Mouse (Mus musculus): ENCODE results near the gene Gng7. TPM values are rescaled to one million over a fixed set of nuclear protein-coding genes. Genes with fewer than 3 reads are reported as not detected.

Gene Gng7
- polyA plus RNA-seq, 1 experiment from 2014 or later: 1.4 TPM

DNA sequence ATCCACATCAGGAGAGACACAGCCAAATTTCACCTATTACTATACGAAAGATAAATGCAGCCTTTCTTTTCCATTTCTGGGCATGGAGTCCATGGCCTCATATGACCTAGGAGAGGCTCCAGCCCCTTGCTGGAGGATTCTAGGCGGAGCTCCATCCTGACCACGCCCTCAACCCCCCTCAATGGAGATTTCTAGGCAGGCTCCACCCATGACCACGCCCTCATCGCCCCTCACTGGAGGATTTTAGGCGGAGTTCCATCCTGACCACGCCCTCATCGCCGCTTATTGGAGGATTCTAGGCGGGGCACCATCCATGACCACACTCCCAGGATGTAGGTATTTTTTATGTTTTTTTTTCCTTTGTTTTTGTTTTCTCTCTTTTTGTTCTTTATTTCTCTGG is 3.6 kb upstream of the Gng7 start:
- Histone ChIP-seq H3K9me3 (ENCODE audit: control insufficient read depth, low read length) (no peaks in the 10 kb centered on the region), H3K27ac (replicated peaks in 1 of 2; ENCODE audit: control insufficient read depth in 1 of 2, insufficient read depth in 1 of 2, low read depth in 2 of 2, low read length in 2 of 2) (no peak overlapping the region), H3K36me3 (ENCODE audit: control insufficient read depth, insufficient read depth, low read length) (no peaks in the 10 kb centered on the region), H3K4me3 (ENCODE audit: control insufficient read depth in 1 of 2, insufficient read depth in 1 of 2, low read depth in 1 of 2, low read length in 2 of 2) (no peak overlapping the region), H3K4me1 (ENCODE audit: control insufficient read depth in 2 of 2, insufficient read depth in 2 of 2, low read length in 2 of 2) (no peaks in the 10 kb centered on the region; a peak in 2 of 4 replicates), H3K27me3 (ENCODE audit: control insufficient read depth, insufficient read depth, low read length) (peaks cover 18% of the 10 kb centered on the region; the same call in 1 of the 2 replicates), H3K4me2 (ENCODE audit: low read length) (no peak overlapping the region), H3K9ac (ENCODE audit: low read length) (no peak overlapping the region)
- 32% methylated on average over 10 of the region's 10 CpGs for whole genome bisulfite sequencing
- no peak for ATAC-seq (ENCODE audit: insufficient number of reproducible peaks, insufficient read depth, low FRiP score, low read depth)

DNA sequence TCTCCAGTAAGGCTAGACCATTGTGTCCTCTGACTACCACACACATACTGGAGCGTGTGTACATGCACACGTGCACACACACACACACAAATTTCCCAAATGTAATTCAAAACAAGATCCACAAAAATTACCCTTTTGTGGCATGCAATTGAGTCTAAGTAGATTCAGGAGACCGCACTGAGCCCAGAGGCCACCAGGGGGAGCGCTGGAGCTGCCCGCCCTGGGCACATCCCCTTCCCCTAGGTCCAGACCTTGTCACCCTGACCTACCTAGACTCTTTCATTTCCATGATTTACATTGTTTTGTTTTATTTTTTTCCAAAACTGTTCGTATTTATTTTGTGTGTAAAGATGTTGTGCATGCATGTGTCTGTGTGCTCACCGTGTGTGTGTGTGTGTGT is 1.9 kb upstream of the Gng7 start:
- H3K4me3 ChIP-seq (ENCODE audit: control insufficient read depth in 1 of 2, insufficient read depth in 1 of 2, low read depth in 1 of 2, low read length in 2 of 2): no peak overlapping the region
- H3K27ac ChIP-seq (replicated peaks in 1 of 2; ENCODE audit: control insufficient read depth in 1 of 2, insufficient read depth in 1 of 2, low read depth in 2 of 2, low read length in 2 of 2): no peak overlapping the region
- no peaks in the 10 kb centered on the region for H3K36me3 ChIP-seq (ENCODE audit: control insufficient read depth, insufficient read depth, low read length)
- H3K27me3 ChIP-seq (ENCODE audit: control insufficient read depth, insufficient read depth, low read length): peaks cover 4% of the 10 kb centered on the region; the same call in 1 of the 2 replicates
- WGBS: 5% methylated on average over 7 of the region's 7 CpGs
- H3K4me2 ChIP-seq (ENCODE audit: low read length): no peak overlapping the region
- H3K4me1 ChIP-seq (ENCODE audit: control insufficient read depth in 2 of 2, insufficient read depth in 2 of 2, low read length in 2 of 2): no peaks in the 10 kb centered on the region; a peak in 2 of 4 replicates
- no peak overlapping the region for H3K9ac ChIP-seq (ENCODE audit: low read length)
- ATAC-seq (ENCODE audit: insufficient number of reproducible peaks, insufficient read depth, low FRiP score, low read depth): no peak
- H3K9me3 ChIP-seq (ENCODE audit: control insufficient read depth, low read length): no peaks in the 10 kb centered on the region

DNA sequence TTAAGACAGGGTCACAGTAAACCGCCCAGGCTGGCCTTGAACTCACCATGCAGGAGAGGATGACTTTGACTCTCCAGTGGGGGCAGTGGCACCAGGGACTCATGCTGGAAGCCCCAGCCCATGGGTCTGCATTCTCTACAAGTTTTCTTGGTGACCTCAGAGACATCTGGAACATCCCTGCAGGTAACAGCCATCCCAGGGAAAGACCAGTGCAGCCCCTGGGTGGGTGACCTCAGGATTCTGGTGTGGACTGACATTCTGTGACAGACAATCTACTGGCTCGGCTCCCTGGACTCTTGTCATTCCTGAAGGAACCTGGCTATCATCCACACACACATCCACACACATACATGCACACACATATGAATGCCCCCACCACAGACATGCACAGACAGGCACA is 921 bp upstream of the Gng7 start:
- Histone ChIP-seq H3K27me3 (ENCODE audit: control insufficient read depth, insufficient read depth, low read length) (no peaks in the 10 kb centered on the region; the same call in 1 of the 2 replicates), H3K27ac (replicated peaks in 1 of 2; ENCODE audit: control insufficient read depth in 1 of 2, insufficient read depth in 1 of 2, low read depth in 2 of 2, low read length in 2 of 2) (no peak overlapping the region), H3K4me2 (ENCODE audit: low read length) (no peak overlapping the region), H3K4me3 (ENCODE audit: control insufficient read depth in 1 of 2, insufficient read depth in 1 of 2, low read depth in 1 of 2, low read length in 2 of 2) (no peak overlapping the region), H3K9me3 (ENCODE audit: control insufficient read depth, low read length) (no peaks in the 10 kb centered on the region), H3K36me3 (ENCODE audit: control insufficient read depth, insufficient read depth, low read length) (no peaks in the 10 kb centered on the region), H3K9ac (ENCODE audit: low read length) (no peak overlapping the region), H3K4me1 (ENCODE audit: control insufficient read depth in 2 of 2, insufficient read depth in 2 of 2, low read length in 2 of 2) (no peaks in the 10 kb centered on the region; a peak in 2 of 4 replicates)
- no peak for ATAC-seq (ENCODE audit: insufficient number of reproducible peaks, insufficient read depth, low FRiP score, low read depth)
- 74% methylated on average over 2 of the region's 2 CpGs for WGBS

DNA sequence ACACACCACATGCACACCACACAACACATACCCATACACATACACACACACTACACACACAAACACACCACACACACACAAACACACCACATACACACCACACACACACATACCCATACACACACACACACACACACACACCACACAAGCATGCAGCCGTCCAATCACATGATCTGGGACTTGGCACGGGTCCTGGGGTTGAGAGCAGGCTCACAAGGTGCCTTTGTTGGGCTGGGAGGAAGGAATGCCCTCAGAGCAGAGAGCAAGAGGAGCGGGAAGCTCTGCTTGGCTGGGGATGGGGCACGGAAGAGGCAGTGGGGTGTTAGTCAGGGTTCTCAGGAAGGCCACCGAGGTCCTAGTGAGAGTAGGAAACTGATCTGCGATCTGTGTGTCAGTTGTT is 3.9 kb downstream of the Gng7 start:
- no peak for ATAC-seq (ENCODE audit: insufficient number of reproducible peaks, insufficient read depth, low FRiP score, low read depth)
- Histone ChIP-seq H3K36me3 (ENCODE audit: control insufficient read depth, insufficient read depth, low read length) (no peaks in the 10 kb centered on the region), H3K9ac (ENCODE audit: low read length) (no peak overlapping the region), H3K4me2 (ENCODE audit: low read length) (no peak overlapping the region), H3K27me3 (ENCODE audit: control insufficient read depth, insufficient read depth, low read length) (no peaks in the 10 kb centered on the region), H3K4me1 (ENCODE audit: control insufficient read depth in 2 of 2, insufficient read depth in 2 of 2, low read length in 2 of 2) (no peaks in the 10 kb centered on the region; a peak in 2 of 4 replicates), H3K9me3 (ENCODE audit: control insufficient read depth, low read length) (no peaks in the 10 kb centered on the region), H3K27ac (replicated peaks in 1 of 2; ENCODE audit: control insufficient read depth in 1 of 2, insufficient read depth in 1 of 2, low read depth in 2 of 2, low read length in 2 of 2) (no peak overlapping the region), H3K4me3 (ENCODE audit: control insufficient read depth in 1 of 2, insufficient read depth in 1 of 2, low read depth in 1 of 2, low read length in 2 of 2) (no peak overlapping the region)
- WGBS: 50% methylated on average over 6 of the region's 6 CpGs

DNA sequence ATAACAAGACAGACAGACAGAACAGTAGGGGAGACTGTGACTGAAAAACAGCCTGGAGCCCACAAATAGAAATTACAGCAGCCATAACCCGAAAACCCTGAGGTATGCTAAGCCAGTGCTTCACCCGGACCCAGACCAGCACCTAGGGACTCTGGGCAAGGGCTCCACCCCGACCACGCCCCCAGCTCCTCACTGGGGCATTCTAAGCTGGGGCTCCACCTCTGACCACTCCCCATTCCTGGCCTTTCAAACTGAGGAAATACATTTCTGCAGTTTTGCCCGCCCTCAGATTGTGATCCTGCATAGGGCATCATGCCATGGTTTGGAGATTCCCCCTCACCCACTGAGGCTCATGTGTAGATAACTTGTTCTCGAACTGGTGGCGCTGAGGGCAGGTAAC is 7.5 kb downstream of the Gng7 start:
- Histone ChIP-seq H3K9me3 (ENCODE audit: control insufficient read depth, low read length) (no peaks in the 10 kb centered on the region), H3K27ac (replicated peaks in 1 of 2; ENCODE audit: control insufficient read depth in 1 of 2, insufficient read depth in 1 of 2, low read depth in 2 of 2, low read length in 2 of 2) (no peak overlapping the region), H3K4me1 (ENCODE audit: control insufficient read depth in 2 of 2, insufficient read depth in 2 of 2, low read length in 2 of 2) (no peaks in the 10 kb centered on the region), H3K27me3 (ENCODE audit: control insufficient read depth, insufficient read depth, low read length) (no peaks in the 10 kb centered on the region), H3K9ac (ENCODE audit: low read length) (no peak overlapping the region), H3K4me2 (ENCODE audit: low read length) (no peak overlapping the region), H3K4me3 (ENCODE audit: control insufficient read depth in 1 of 2, insufficient read depth in 1 of 2, low read depth in 1 of 2, low read length in 2 of 2) (no peak overlapping the region), H3K36me3 (ENCODE audit: control insufficient read depth, insufficient read depth, low read length) (no peaks in the 10 kb centered on the region)
- ATAC-seq (ENCODE audit: insufficient number of reproducible peaks, insufficient read depth, low FRiP score, low read depth): no peak
- WGBS: 31% methylated on average over 7 of the region's 7 CpGs

DNA sequence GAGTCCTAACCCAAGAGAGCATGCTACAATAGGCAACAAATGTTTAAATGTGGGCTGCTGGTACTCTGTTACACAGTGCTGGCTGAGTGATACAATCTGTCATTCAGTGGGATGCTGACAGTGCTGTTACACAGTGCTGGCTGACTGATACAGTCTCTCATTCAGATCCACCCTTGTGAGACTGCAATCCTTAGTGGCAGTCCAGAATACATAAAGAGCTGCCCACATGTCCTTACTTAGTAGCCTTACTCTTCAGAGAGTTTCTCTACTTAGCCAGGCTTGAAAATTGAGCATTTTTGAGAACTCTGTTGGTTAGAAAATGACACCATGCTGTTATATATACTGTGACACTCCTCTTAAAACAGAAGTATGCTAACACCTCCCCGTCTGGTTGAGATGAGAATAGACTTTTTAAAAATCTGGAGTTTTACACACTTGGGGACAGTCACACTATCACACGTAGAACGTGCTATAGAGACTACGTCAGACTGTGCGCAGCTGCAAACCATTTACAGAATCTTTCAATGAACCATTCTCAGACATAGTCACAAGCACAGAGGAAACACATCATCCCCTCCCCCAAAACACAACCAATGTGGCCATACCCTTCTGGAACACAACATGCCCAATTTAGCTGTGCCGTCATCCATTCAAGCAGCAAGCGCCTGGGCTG is 8.6 kb downstream of the Gng7 start:
- ATAC-seq (ENCODE audit: insufficient number of reproducible peaks, insufficient read depth, low FRiP score, low read depth): no peak
- Histone ChIP-seq H3K27ac (replicated peaks in 1 of 2; ENCODE audit: control insufficient read depth in 1 of 2, insufficient read depth in 1 of 2, low read depth in 2 of 2, low read length in 2 of 2) (no peak overlapping the region), H3K36me3 (ENCODE audit: control insufficient read depth, insufficient read depth, low read length) (no peaks in the 10 kb centered on the region), H3K4me1 (ENCODE audit: control insufficient read depth in 2 of 2, insufficient read depth in 2 of 2, low read length in 2 of 2) (peaks cover 3 to 4% of the 10 kb centered on the region in 2 experiments), H3K4me3 (ENCODE audit: control insufficient read depth in 1 of 2, insufficient read depth in 1 of 2, low read depth in 1 of 2, low read length in 2 of 2) (no peak overlapping the region), H3K9ac (ENCODE audit: low read length) (no peak overlapping the region), H3K27me3 (ENCODE audit: control insufficient read depth, insufficient read depth, low read length) (no peaks in the 10 kb centered on the region), H3K4me2 (ENCODE audit: low read length) (no peak overlapping the region), H3K9me3 (ENCODE audit: control insufficient read depth, low read length) (no peaks in the 10 kb centered on the region)
- 86% methylated on average over 7 of the region's 7 CpGs for WGBS

DNA sequence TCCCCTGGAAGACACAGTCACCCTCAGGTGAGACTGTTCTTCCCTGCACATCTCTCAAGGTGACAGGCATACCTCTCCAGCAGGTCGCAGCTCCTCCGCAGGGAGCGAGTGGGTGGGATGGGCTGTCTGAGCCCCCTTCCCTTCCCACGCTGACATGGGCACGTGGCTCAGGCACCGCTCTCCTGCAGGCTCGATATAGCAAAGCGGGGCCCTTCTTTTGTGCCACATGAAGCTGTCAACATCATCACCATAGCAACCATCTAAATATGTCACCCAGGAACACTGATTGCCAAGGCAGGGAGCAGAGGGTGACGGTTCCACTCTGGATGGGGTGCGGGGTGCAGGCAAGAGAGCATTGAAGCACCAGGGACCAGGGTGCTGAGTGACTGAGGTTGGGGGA is 13.6 kb downstream of the Gng7 start:
- peaks cover 7 to 10% of the 10 kb centered on the region in 2 experiments for H3K4me1 ChIP-seq (ENCODE audit: control insufficient read depth in 2 of 2, insufficient read depth in 2 of 2, low read length in 2 of 2)
- H3K9me3 ChIP-seq (ENCODE audit: control insufficient read depth, low read length): no peaks in the 10 kb centered on the region
- no peak overlapping the region for H3K4me3 ChIP-seq (ENCODE audit: control insufficient read depth in 1 of 2, insufficient read depth in 1 of 2, low read depth in 1 of 2, low read length in 2 of 2)
- 41% methylated on average over 10 of the region's 10 CpGs for WGBS
- ATAC-seq (ENCODE audit: insufficient number of reproducible peaks, insufficient read depth, low FRiP score, low read depth): no peak
- no peak overlapping the region for H3K4me2 ChIP-seq (ENCODE audit: low read length)
- peaks cover 19% of the 10 kb centered on the region for H3K27me3 ChIP-seq (ENCODE audit: control insufficient read depth, insufficient read depth, low read length)
- 0 out of 2 replicates have a peak overlapping the region, but pooled peaks have one; percentile 16 for H3K9ac ChIP-seq (ENCODE audit: low read length)
- H3K27ac ChIP-seq (replicated peaks in 1 of 2; ENCODE audit: control insufficient read depth in 1 of 2, insufficient read depth in 1 of 2, low read depth in 2 of 2, low read length in 2 of 2): no peak overlapping the region
- no peaks in the 10 kb centered on the region for H3K36me3 ChIP-seq (ENCODE audit: control insufficient read depth, insufficient read depth, low read length)
